Mouse (Mus musculus) hindbrain, embryonic 11.5 days (tissue): Measurements from ENCODE around the gene Mmp21. TPM values are rescaled to one million over a fixed set of nuclear protein-coding genes. Genes with fewer than 3 reads are reported as not detected.
"Not testable (repeated sequence)": the region's sequence is repeated elsewhere in the genome, so short reads cannot be mapped to it uniquely, and the experiment has no call there.

Source experiments
- ATAC-seq: fragments of 200-750 bp; cut with Nextera tagmentation; 2 replicates; pipeline ENCODE4 v1.8.0; 2017; ENCODE audit warnings: mild to moderate bottlenecking, moderate TSS enrichment, moderate library complexity; ENCODE audit not compliant: low FRiP score
- DNase-seq: peaks from one replicate; pipeline ENCODE4 v3.0.0-alpha.2; 2015; ENCODE audit warnings: low spot score
- H3K27ac ChIP-seq: fragments of 300-500 bp; sonication (generic); 2 replicates; pipeline ENCODE4 v1.5.1; 2014; ENCODE audit warnings: mild to moderate bottlenecking, low read depth, low read length
- H3K27me3 ChIP-seq: fragments of 300-500 bp; sonication (generic); 2 replicates; pipeline ENCODE4 v1.6.1; 2014; ENCODE audit warnings: mild to moderate bottlenecking, low read length, moderate library complexity, mixed read lengths; ENCODE audit not compliant: control insufficient read depth, insufficient read depth
- H3K36me3 ChIP-seq: fragments of 300-500 bp; sonication (generic); 2 replicates; pipeline ENCODE4 v1.6.1; 2014; ENCODE audit warnings: mild to moderate bottlenecking, low read length, moderate library complexity, mixed read lengths; ENCODE audit not compliant: control insufficient read depth, insufficient read depth
- H3K4me1 ChIP-seq: fragments of 300-500 bp; sonication (generic); replicated peaks from 2 replicates; pipeline ENCODE4 v1.6.1; 2014; ENCODE audit warnings: low read length, mixed read lengths; ENCODE audit not compliant: control insufficient read depth, insufficient read depth
- H3K4me2 ChIP-seq: fragments of 300-500 bp; sonication (generic); replicated peaks from 2 replicates; pipeline ENCODE4 v1.6.1; 2014; ENCODE audit warnings: mild to moderate bottlenecking, low read depth, low read length
- H3K4me3 ChIP-seq: fragments of 300-500 bp; sonication (generic); 2 replicates; pipeline ENCODE4 v1.5.1; 2014; ENCODE audit warnings: low read depth, low read length
- H3K9ac ChIP-seq: fragments of 300-500 bp; sonication (generic); 2 replicates; pipeline ENCODE4 v1.6.1; 2014; ENCODE audit warnings: low read depth, low read length
- H3K9me3 ChIP-seq: fragments of 300-500 bp; sonication (generic); 2 replicates; pipeline ENCODE4 v1.6.1; 2016; ENCODE audit warnings: low read length; ENCODE audit not compliant: control insufficient read depth
- WGBS: fragments of 180-500 bp; shearing (Covaris S2); extraction: QIAGEN DNeasy Blood & Tissue Kit; methylation state at CpG from one replicate; pipeline ENCODE4 v1.1.7; 2014; 5-methylcytosine and 5-hydroxymethylcytosine counted together
- polyA plus RNA-seq: library from polyadenylated mRNA; unstranded; fragments of >200 nt; fragmentation: Nextera tagmentation; extraction: Ambion mirVana; gene quantifications from 2 replicates; pipeline ENCODE4 v1.2.1, GENCODE M21; 2014

Gene Mmp21
- polyA plus RNA-seq, 1 experiment from 2014 or later, result not detected

GRCm38 (mm10) chr7:133703906-133704305 is 24.0 kb upstream of the Mmp21 start:
- Histone ChIP-seq H3K9me3 (no peaks in the 10 kb centered on the region), H3K4me1 (no peaks in the 10 kb centered on the region), H3K27ac (no peak overlapping the region), H3K4me3 (no peak overlapping the region), H3K4me2 (no peak overlapping the region), H3K9ac (no peak overlapping the region), H3K36me3 (no peaks in the 10 kb centered on the region), H3K27me3 (no peaks in the 10 kb centered on the region)
- ATAC-seq (no peak), DNase-seq (no peak)
- 90% methylated on average over 7 of the region's 7 CpGs for WGBS

- Histone ChIP-seq H3K4me2 (no peak overlapping the region), H3K9ac (no peak overlapping the region), H3K27ac (no peak overlapping the region), H3K9me3 (no peaks in the 10 kb centered on the region), H3K4me3 (no peak overlapping the region), H3K27me3 (no peaks in the 10 kb centered on the region), H3K4me1 (no peaks in the 10 kb centered on the region), H3K36me3 (no peaks in the 10 kb centered on the region)
- no peak for DNase-seq
- no peak for ATAC-seq
- 94% methylated on average over 10 of the region's 10 CpGs for WGBS
Observed at GRCm38 (mm10) chr7:133702333-133702732, 22.5 kb upstream of the Mmp21 start.

- ATAC-seq (no peak), DNase-seq (no peak)
- WGBS, result 95% methylated on average over 7 of the region's 7 CpGs
- Histone ChIP-seq H3K27me3 (no peaks in the 10 kb centered on the region), H3K4me1 (no peaks in the 10 kb centered on the region), H3K4me2 (no peak overlapping the region), H3K4me3 (no peak overlapping the region), H3K27ac (no peak overlapping the region), H3K9ac (no peak overlapping the region), H3K36me3 (no peaks in the 10 kb centered on the region), H3K9me3 (no peaks in the 10 kb centered on the region)
Observed at GRCm38 (mm10) chr7:133701366-133701765, 21.5 kb upstream of the Mmp21 start.

GRCm38 (mm10) chr7:133699885-133700284 is 20.0 kb upstream of the Mmp21 start:
- no peak for ATAC-seq
- H3K27me3 ChIP-seq, result no peaks in the 10 kb centered on the region
- DNase-seq, result no peak
- no peak overlapping the region for H3K27ac ChIP-seq
- H3K4me2 ChIP-seq, result no peak overlapping the region
- no peaks in the 10 kb centered on the region for H3K36me3 ChIP-seq
- no peak overlapping the region for H3K9ac ChIP-seq
- 84% methylated on average over 4 of the region's 4 CpGs for WGBS
- H3K9me3 ChIP-seq, result no peaks in the 10 kb centered on the region
- 0 out of 2 replicates have a peak overlapping the region, but pooled peaks have one; percentile 4 for H3K4me3 ChIP-seq
- H3K4me1 ChIP-seq, result no peaks in the 10 kb centered on the region

GRCm38 (mm10) chr7:133698021-133698709 is 18.3 kb upstream of the Mmp21 start:
- Histone ChIP-seq H3K27me3 (no peaks in the 10 kb centered on the region), H3K9me3 (no peaks in the 10 kb centered on the region), H3K9ac (no peak overlapping the region), H3K4me3 (no peak overlapping the region), H3K4me2 (no peak overlapping the region), H3K36me3 (no peaks in the 10 kb centered on the region), H3K4me1 (no peaks in the 10 kb centered on the region), H3K27ac (no peak overlapping the region)
- ATAC-seq (no peak), DNase-seq (no peak)
- WGBS, result 91% methylated on average over 12 of the region's 12 CpGs

GRCm38 (mm10) chr7:133685644-133686043 is 5.8 kb upstream of the Mmp21 start:
- H3K27me3 ChIP-seq, H3K9me3 ChIP-seq, H3K27ac ChIP-seq, ATAC-seq, H3K9ac ChIP-seq, DNase-seq, H3K4me1 ChIP-seq, H3K4me2 ChIP-seq, H3K4me3 ChIP-seq: not testable (repeated sequence)
- H3K36me3 ChIP-seq, result peaks cover 10% of the 10 kb centered on the region; the same call in 1 of the 2 replicates

GRCm38 (mm10) chr7:133684701-133685100 is 4.8 kb upstream of the Mmp21 start:
- no peak for ATAC-seq
- H3K27ac ChIP-seq, result no peak overlapping the region
- no peak overlapping the region for H3K4me3 ChIP-seq
- peaks cover 6% of the 10 kb centered on the region; the same call in 1 of the 2 replicates for H3K36me3 ChIP-seq
- H3K9ac ChIP-seq, result no peak overlapping the region
- 96% methylated on average over 6 of the region's 6 CpGs for WGBS
- H3K27me3 ChIP-seq, result no peaks in the 10 kb centered on the region
- H3K9me3 ChIP-seq, result no peaks in the 10 kb centered on the region
- no peak for DNase-seq
- H3K4me2 ChIP-seq, result no peak overlapping the region
- no peaks in the 10 kb centered on the region for H3K4me1 ChIP-seq

GRCm38 (mm10) chr7:133684110-133684509 is 4.2 kb upstream of the Mmp21 start:
- ATAC-seq (no peak), DNase-seq (peak; percentile 10)
- H3K4me1 ChIP-seq, result no peaks in the 10 kb centered on the region
- no peak overlapping the region for H3K27ac ChIP-seq
- no peaks in the 10 kb centered on the region for H3K27me3 ChIP-seq
- H3K4me3 ChIP-seq, result no peak overlapping the region
- no peaks in the 10 kb centered on the region for H3K9me3 ChIP-seq
- H3K9ac ChIP-seq, result no peak overlapping the region
- 80% methylated on average over 5 of the region's 5 CpGs for WGBS
- peaks cover 6% of the 10 kb centered on the region; the same call in 1 of the 2 replicates for H3K36me3 ChIP-seq
- no peak overlapping the region for H3K4me2 ChIP-seq

GRCm38 (mm10) chr7:133683626-133684025 is 3.8 kb upstream of the Mmp21 start:
- Histone ChIP-seq H3K4me2 (no peak overlapping the region), H3K27ac (no peak overlapping the region), H3K36me3 (peaks cover 5% of the 10 kb centered on the region; the same call in 1 of the 2 replicates), H3K9ac (no peak overlapping the region), H3K9me3 (no peaks in the 10 kb centered on the region), H3K4me1 (no peaks in the 10 kb centered on the region), H3K4me3 (no peak overlapping the region), H3K27me3 (no peaks in the 10 kb centered on the region)
- 74% methylated on average over 5 of the region's 5 CpGs for WGBS
- ATAC-seq (no peak), DNase-seq (no peak)
